Mouse (Mus musculus) lung, embryonic 15.5 days (tissue): ENCODE results near the gene Aurkb. TPM values are rescaled to one million over a fixed set of nuclear protein-coding genes. Genes with fewer than 3 reads are reported as not detected.

Experiments used
- ATAC-seq: fragments of 200-750 bp; cut with Nextera tagmentation; 2 replicates; pipeline ENCODE4 v1.8.0; 2017; ENCODE audit warnings: moderate number of reproducible peaks, borderline replicate concordance; ENCODE audit not compliant: low FRiP score, low TSS enrichment; ENCODE audit errors: extremely low read depth
- H3K27ac ChIP-seq: fragments of 300-500 bp; sonication (generic); 2 replicates; pipeline ENCODE4 v1.5.1; 2015; ENCODE audit warnings: moderate library complexity, mild to moderate bottlenecking, inconsistent platforms
- H3K27me3 ChIP-seq: fragments of 300-500 bp; sonication (generic); 2 replicates; pipeline ENCODE4 v1.6.1; 2015; ENCODE audit warnings: inconsistent platforms
- H3K36me3 ChIP-seq: fragments of 300-500 bp; sonication (generic); 2 replicates; pipeline ENCODE4 v1.6.1; 2015; ENCODE audit warnings: inconsistent platforms
- H3K4me1 ChIP-seq: fragments of 300-500 bp; sonication (generic); 2 replicates; pipeline ENCODE4 v1.6.1; 2015; ENCODE audit warnings: inconsistent platforms
- H3K4me2 ChIP-seq: fragments of 300-500 bp; sonication (generic); 2 replicates; pipeline ENCODE4 v1.6.1; 2015; ENCODE audit warnings: inconsistent platforms, mild to moderate bottlenecking, moderate library complexity
- H3K4me3 ChIP-seq: fragments of 300-500 bp; sonication (generic); 2 replicates; pipeline ENCODE4 v1.5.1; 2015; ENCODE audit warnings: mild to moderate bottlenecking, inconsistent platforms
- H3K9ac ChIP-seq: fragments of 300-500 bp; sonication (generic); 2 replicates; pipeline ENCODE4 v1.6.1; 2015; ENCODE audit warnings: inconsistent platforms
- H3K9me3 ChIP-seq: fragments of 300-500 bp; sonication (generic); 2 replicates; pipeline ENCODE4 v1.6.1; 2016; ENCODE audit warnings: inconsistent platforms
- WGBS: fragments of 180-500 bp; shearing (Covaris S2); methylation state at CpG from one replicate; pipeline ENCODE4 v1.1.7; 2015; 5-methylcytosine and 5-hydroxymethylcytosine counted together
- polyA plus RNA-seq: library from polyadenylated mRNA; unstranded; fragments of >200 nt; fragmentation: Nextera tagmentation; extraction: Ambion mirVana; gene quantifications from 2 replicates; pipeline ENCODE4 v1.2.1, GENCODE M21; 2015

Gene Aurkb
- polyA plus RNA-seq, 1 experiment from 2014 or later, result 211 TPM

GRCm38 (mm10) chr11:69075764-69076479 is 30.5 kb downstream of the Aurkb start:
- Histone ChIP-seq H3K4me1 (peaks cover 27% of the 10 kb centered on the region), H3K9me3 (no peaks in the 10 kb centered on the region), H3K36me3 (no peaks in the 10 kb centered on the region), H3K27ac (no peak overlapping the region), H3K9ac (no peak overlapping the region), H3K27me3 (no peaks in the 10 kb centered on the region), H3K4me3 (no peak overlapping the region), H3K4me2 (no peak overlapping the region)
- 43% methylated on average over 9 of the region's 9 CpGs for WGBS
- ATAC-seq, result no peak

- no peaks in the 10 kb centered on the region for H3K36me3 ChIP-seq
- H3K4me1 ChIP-seq, result peaks cover 20% of the 10 kb centered on the region
- 63% methylated on average over 5 of the region's 5 CpGs for WGBS
- no peak overlapping the region for H3K27ac ChIP-seq
- no peaks in the 10 kb centered on the region for H3K9me3 ChIP-seq
- ATAC-seq, result no peak
- H3K9ac ChIP-seq, result no peak overlapping the region
- H3K4me3 ChIP-seq, result no peak overlapping the region
- no peak overlapping the region for H3K4me2 ChIP-seq
- no peaks in the 10 kb centered on the region for H3K27me3 ChIP-seq
Observed at GRCm38 (mm10) chr11:69076572-69076971, 31.1 kb downstream of the Aurkb start.

GRCm38 (mm10) chr11:69077316-69077715 is 31.9 kb downstream of the Aurkb start:
- Histone ChIP-seq H3K9ac (no peak overlapping the region), H3K36me3 (no peaks in the 10 kb centered on the region), H3K27ac (no peak overlapping the region), H3K4me1 (peaks cover 13% of the 10 kb centered on the region), H3K9me3 (no peaks in the 10 kb centered on the region), H3K27me3 (no peaks in the 10 kb centered on the region), H3K4me3 (no peak overlapping the region), H3K4me2 (no peak overlapping the region)
- ATAC-seq, result no peak
- 77% methylated on average over 9 of the region's 9 CpGs for WGBS

- H3K4me1 ChIP-seq, result peaks cover 5% of the 10 kb centered on the region; the same call in 1 of the 2 replicates
- no peak overlapping the region for H3K4me2 ChIP-seq
- H3K4me3 ChIP-seq, result no peak overlapping the region
- WGBS, result 70% methylated on average over 6 of the region's 6 CpGs
- H3K27ac ChIP-seq, result no peak overlapping the region
- H3K36me3 ChIP-seq, result no peaks in the 10 kb centered on the region
- H3K27me3 ChIP-seq, result no peaks in the 10 kb centered on the region
- no peaks in the 10 kb centered on the region for H3K9me3 ChIP-seq
- no peak overlapping the region; the same call in 1 of the 2 replicates for H3K9ac ChIP-seq
- ATAC-seq, result no peak
Observed at GRCm38 (mm10) chr11:69078041-69078440, 32.6 kb downstream of the Aurkb start.

GRCm38 (mm10) chr11:69078805-69079438 is 33.5 kb downstream of the Aurkb start:
- H3K4me3 ChIP-seq, result no peak overlapping the region
- WGBS, result 72% methylated on average over 5 of the region's 5 CpGs
- no peaks in the 10 kb centered on the region for H3K9me3 ChIP-seq
- no peak overlapping the region for H3K4me2 ChIP-seq
- no peaks in the 10 kb centered on the region for H3K36me3 ChIP-seq
- no peaks in the 10 kb centered on the region for H3K27me3 ChIP-seq
- ATAC-seq, result no peak
- peaks cover 5% of the 10 kb centered on the region; the same call in 1 of the 2 replicates for H3K4me1 ChIP-seq
- no peak overlapping the region for H3K27ac ChIP-seq
- H3K9ac ChIP-seq, result no peak overlapping the region

GRCm38 (mm10) chr11:69080102-69080854 is 34.8 kb downstream of the Aurkb start:
- Histone ChIP-seq H3K9me3 (no peaks in the 10 kb centered on the region), H3K4me1 (no peaks in the 10 kb centered on the region), H3K9ac (no peak overlapping the region), H3K4me2 (no peak overlapping the region), H3K27ac (no peak overlapping the region), H3K36me3 (no peaks in the 10 kb centered on the region), H3K27me3 (no peaks in the 10 kb centered on the region), H3K4me3 (no peak overlapping the region)
- no peak for ATAC-seq
- WGBS, result 71% methylated on average over 15 of the region's 15 CpGs

- Histone ChIP-seq H3K27me3 (no peaks in the 10 kb centered on the region), H3K4me3 (no peak overlapping the region), H3K9me3 (no peaks in the 10 kb centered on the region), H3K4me1 (no peaks in the 10 kb centered on the region), H3K36me3 (no peaks in the 10 kb centered on the region), H3K9ac (no peak overlapping the region), H3K4me2 (no peak overlapping the region), H3K27ac (no peak overlapping the region)
- no peak for ATAC-seq
- WGBS, result 82% methylated on average over 8 of the region's 8 CpGs
Observed at GRCm38 (mm10) chr11:69080855-69081222, 35.4 kb downstream of the Aurkb start.

- no peak for ATAC-seq
Observed at GRCm38 (mm10) chr11:69081613-69082012, 36.2 kb downstream of the Aurkb start.

GRCm38 (mm10) chr11:69085608-69086007 is 40.2 kb downstream of the Aurkb start:
- no peak overlapping the region for H3K4me3 ChIP-seq
- 68% methylated on average over 6 of the region's 6 CpGs for WGBS
- ATAC-seq, result no peak

More at GRCm38 (mm10) chr11:69081613-69082012, 36.2 kb downstream of the Aurkb start:
- Histone ChIP-seq H3K4me1 (no peaks in the 10 kb centered on the region), H3K27ac (no peak overlapping the region), H3K4me2 (no peak overlapping the region), H3K4me3 (no peak overlapping the region), H3K9ac (no peak overlapping the region), H3K36me3 (no peaks in the 10 kb centered on the region), H3K27me3 (no peaks in the 10 kb centered on the region), H3K9me3 (no peaks in the 10 kb centered on the region)
- 80% methylated on average over 7 of the region's 7 CpGs for WGBS

GRCm38 (mm10) chr11:69086390-69086789 is 40.9 kb downstream of the Aurkb start:
- 32% methylated on average over 6 of the region's 6 CpGs for WGBS
- Histone ChIP-seq H3K9me3 (no peaks in the 10 kb centered on the region), H3K27ac (no peak overlapping the region), H3K4me1 (peaks cover 25% of the 10 kb centered on the region), H3K4me2 (no peak overlapping the region), H3K9ac (no peak overlapping the region), H3K4me3 (no peak overlapping the region), H3K36me3 (peaks cover 9% of the 10 kb centered on the region; the same call in 1 of the 2 replicates), H3K27me3 (no peaks in the 10 kb centered on the region)
- ATAC-seq, result no peak

More at GRCm38 (mm10) chr11:69085608-69086007, 40.2 kb downstream of the Aurkb start:
- H3K36me3 ChIP-seq, result peaks cover 3% of the 10 kb centered on the region; the same call in 1 of the 2 replicates
- H3K27ac ChIP-seq, result no peak overlapping the region
- peaks cover 19% of the 10 kb centered on the region for H3K4me1 ChIP-seq
- H3K9ac ChIP-seq, result no peak overlapping the region
- no peaks in the 10 kb centered on the region for H3K27me3 ChIP-seq
- H3K9me3 ChIP-seq, result no peaks in the 10 kb centered on the region
- H3K4me2 ChIP-seq, result no peak overlapping the region

- Histone ChIP-seq H3K36me3 (peaks cover 15% of the 10 kb centered on the region; the same call in 1 of the 2 replicates), H3K27me3 (no peaks in the 10 kb centered on the region), H3K27ac (no peak overlapping the region), H3K9me3 (no peaks in the 10 kb centered on the region), H3K4me2 (no peak overlapping the region), H3K4me3 (no peak overlapping the region; the same call in 1 of the 2 replicates), H3K4me1 (peaks cover 25% of the 10 kb centered on the region), H3K9ac (no peak overlapping the region)
- 26% methylated on average over 4 of the region's 4 CpGs for WGBS
- no peak for ATAC-seq
Observed at GRCm38 (mm10) chr11:69087082-69087481, 41.6 kb downstream of the Aurkb start.
